Mouse (Mus musculus): Measurements from ENCODE around the gene Vegfa. TPM values are rescaled to one million over a fixed set of nuclear protein-coding genes. Genes with fewer than 3 reads are reported as not detected.

Gene Vegfa
- polyA plus RNA-seq, 1 experiment from 2014 or later, result 3.3 TPM

DNA sequence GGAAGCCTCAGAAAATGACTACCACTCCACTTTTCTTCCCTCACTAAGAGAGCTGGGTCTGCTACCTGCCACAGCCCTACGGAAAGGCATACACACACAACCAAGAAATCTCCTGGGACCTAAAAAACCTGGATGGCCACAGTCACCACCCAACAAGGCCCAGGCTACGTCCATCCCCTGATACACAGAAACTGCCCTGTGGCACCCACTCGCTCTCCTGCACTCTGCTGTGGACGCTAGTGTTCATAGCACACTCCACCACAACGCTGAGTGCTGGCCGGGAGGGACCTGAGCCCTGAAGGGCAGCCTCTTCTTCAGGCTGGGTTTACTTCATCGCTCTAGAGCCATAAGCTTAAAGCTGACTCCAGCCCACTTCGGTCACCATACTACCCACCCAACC, 8.6 kb downstream of the Vegfa start:
- 96% methylated on average over 8 of the region's 8 CpGs for WGBS
- peaks cover 17% of the 10 kb centered on the region for H3K36me3 ChIP-seq (ENCODE audit: control insufficient read depth, insufficient read depth)
- no peak overlapping the region for H3K27ac ChIP-seq (ENCODE audit: low read length)

DNA sequence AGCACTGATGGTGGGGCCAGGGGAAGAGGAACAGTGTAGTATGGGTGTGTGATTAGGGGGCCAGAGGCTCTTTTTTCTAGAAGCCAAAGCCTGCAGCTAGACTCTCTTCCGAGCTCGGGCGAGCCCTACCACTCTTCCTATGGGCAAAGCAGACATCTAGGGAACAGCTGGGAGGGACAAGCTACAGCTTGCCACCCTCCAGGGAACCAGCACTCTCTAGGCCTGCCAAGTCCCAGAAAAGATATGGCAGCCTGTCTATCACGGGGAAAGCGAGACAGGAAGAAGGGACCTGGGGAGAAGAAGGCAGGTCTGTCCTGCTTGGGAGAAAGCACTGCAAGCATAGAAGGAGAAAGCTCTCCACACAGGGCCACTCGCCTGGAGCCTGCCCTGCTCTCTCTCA, 9.2 kb downstream of the Vegfa start:
- Histone ChIP-seq H3K36me3 (ENCODE audit: control insufficient read depth, insufficient read depth) (peaks cover 17% of the 10 kb centered on the region), H3K4me1 (replicated peaks; ENCODE audit: control insufficient read depth, insufficient read depth, low read length) (peaks cover 22% of the 10 kb centered on the region), H3K27ac (ENCODE audit: low read length) (no peak overlapping the region), H3K4me3 (replicated peaks; ENCODE audit: low read length) (no peak overlapping the region), H3K4me2 (ENCODE audit: low read length) (no peak overlapping the region), H3K27me3 (replicated peaks; ENCODE audit: control insufficient read depth, insufficient read depth, low read length) (no peaks in the 10 kb centered on the region), H3K9me3 (ENCODE audit: control insufficient read depth, low read length) (no peaks in the 10 kb centered on the region), H3K9ac (replicated peaks; ENCODE audit: low read depth, low read length) (no peak overlapping the region)
- no peak for ATAC-seq
- 74% methylated on average over 6 of the region's 6 CpGs for WGBS

More for the DNA sequence above, 8.6 kb downstream of the Vegfa start:
- ATAC-seq, result no peak
- H3K27me3 ChIP-seq (replicated peaks; ENCODE audit: control insufficient read depth, insufficient read depth, low read length), result no peaks in the 10 kb centered on the region
- no peak overlapping the region for H3K4me2 ChIP-seq (ENCODE audit: low read length)
- peaks cover 28% of the 10 kb centered on the region for H3K4me1 ChIP-seq (replicated peaks; ENCODE audit: control insufficient read depth, insufficient read depth, low read length)
- H3K9me3 ChIP-seq (ENCODE audit: control insufficient read depth, low read length), result no peaks in the 10 kb centered on the region
- no peak overlapping the region for H3K9ac ChIP-seq (replicated peaks; ENCODE audit: low read depth, low read length)
- H3K4me3 ChIP-seq (replicated peaks; ENCODE audit: low read length), result no peak overlapping the region

DNA sequence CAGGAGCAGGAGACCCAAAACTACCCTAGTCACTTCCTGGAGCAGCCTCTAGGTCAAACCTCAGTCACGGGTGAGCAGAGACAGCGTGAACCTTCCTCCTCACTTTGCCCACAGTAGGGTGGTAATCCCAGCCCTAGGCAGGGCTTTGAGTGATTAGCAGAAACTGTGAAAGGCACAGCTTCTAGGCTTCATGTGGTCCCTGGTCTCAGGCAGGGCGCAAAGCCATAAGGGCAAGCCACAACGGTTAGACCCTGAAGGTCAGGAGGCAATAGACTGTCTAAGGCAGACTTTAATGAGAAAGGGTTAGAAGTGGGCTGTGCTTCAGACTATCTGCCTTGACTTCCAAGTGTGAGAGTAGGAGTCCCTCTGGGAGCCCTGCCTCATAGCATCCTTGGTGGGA, 9.7 kb downstream of the Vegfa start:
- ATAC-seq, result no peak
- no peak overlapping the region for H3K4me2 ChIP-seq (ENCODE audit: low read length)
- H3K36me3 ChIP-seq (ENCODE audit: control insufficient read depth, insufficient read depth), result peaks cover 19% of the 10 kb centered on the region
- no peak overlapping the region for H3K4me3 ChIP-seq (replicated peaks; ENCODE audit: low read length)
- H3K27ac ChIP-seq (ENCODE audit: low read length), result no peak overlapping the region
- no peaks in the 10 kb centered on the region for H3K27me3 ChIP-seq (replicated peaks; ENCODE audit: control insufficient read depth, insufficient read depth, low read length)
- H3K9me3 ChIP-seq (ENCODE audit: control insufficient read depth, low read length), result no peaks in the 10 kb centered on the region
- peaks cover 17% of the 10 kb centered on the region for H3K4me1 ChIP-seq (replicated peaks; ENCODE audit: control insufficient read depth, insufficient read depth, low read length)
- no peak overlapping the region for H3K9ac ChIP-seq (replicated peaks; ENCODE audit: low read depth, low read length)
- 85% methylated on average over 4 of the region's 4 CpGs for WGBS

DNA sequence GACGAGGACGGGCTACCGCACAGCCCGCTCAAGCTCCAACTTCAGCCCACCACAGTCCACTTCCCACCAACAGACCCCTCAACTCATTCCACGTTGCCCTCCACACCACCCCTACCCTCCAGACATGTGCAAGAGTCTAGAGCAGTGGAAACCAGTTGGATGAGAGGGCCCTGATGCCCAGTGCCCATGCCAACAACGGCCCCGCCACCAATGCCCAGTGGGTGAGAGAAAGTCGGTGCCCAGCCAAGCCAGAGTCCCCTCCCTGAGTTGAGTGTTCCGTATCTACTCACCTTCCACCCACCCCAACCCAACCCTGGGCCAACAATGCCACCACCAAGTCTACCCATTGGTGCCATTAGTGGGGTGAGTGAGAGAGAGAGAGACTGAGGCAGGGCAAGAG, 10.4 kb downstream of the Vegfa start:
- no peak for ATAC-seq

DNA sequence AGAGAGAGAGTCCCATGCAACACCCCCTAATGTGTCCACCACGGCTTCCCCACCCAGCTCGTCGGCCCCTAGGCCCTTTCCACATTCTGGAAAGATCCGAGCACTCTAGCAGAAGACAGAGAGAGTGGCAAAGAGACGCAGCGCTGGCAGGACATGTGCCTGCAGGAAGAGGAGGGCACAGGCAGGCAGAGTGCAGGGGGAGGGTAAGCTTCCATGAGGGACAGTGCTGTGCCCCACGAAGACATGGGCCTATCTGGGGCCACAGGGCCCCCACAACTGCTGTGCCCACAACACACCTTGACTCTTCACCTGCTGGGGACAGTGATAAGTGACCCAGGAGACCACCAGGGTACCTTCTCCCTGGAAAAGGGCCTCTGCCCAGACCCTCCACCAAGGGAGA, 11.0 kb downstream of the Vegfa start:
- Histone ChIP-seq H3K36me3 (ENCODE audit: control insufficient read depth, insufficient read depth) (peaks cover 19% of the 10 kb centered on the region), H3K9ac (replicated peaks; ENCODE audit: low read depth, low read length) (no peak overlapping the region), H3K4me1 (replicated peaks; ENCODE audit: control insufficient read depth, insufficient read depth, low read length) (peaks cover 4% of the 10 kb centered on the region), H3K9me3 (ENCODE audit: control insufficient read depth, low read length) (no peaks in the 10 kb centered on the region), H3K4me3 (replicated peaks; ENCODE audit: low read length) (no peak overlapping the region), H3K4me2 (ENCODE audit: low read length) (no peak overlapping the region), H3K27ac (ENCODE audit: low read length) (no peak overlapping the region), H3K27me3 (replicated peaks; ENCODE audit: control insufficient read depth, insufficient read depth, low read length) (no peaks in the 10 kb centered on the region)
- ATAC-seq, result no peak
- WGBS, result 91% methylated on average over 7 of the region's 7 CpGs

More for the DNA sequence above, 10.4 kb downstream of the Vegfa start:
- H3K27me3 ChIP-seq (replicated peaks; ENCODE audit: control insufficient read depth, insufficient read depth, low read length), result no peaks in the 10 kb centered on the region
- H3K36me3 ChIP-seq (ENCODE audit: control insufficient read depth, insufficient read depth), result peaks cover 19% of the 10 kb centered on the region
- no peaks in the 10 kb centered on the region for H3K9me3 ChIP-seq (ENCODE audit: control insufficient read depth, low read length)
- no peak overlapping the region for H3K9ac ChIP-seq (replicated peaks; ENCODE audit: low read depth, low read length)
- no peak overlapping the region for H3K4me2 ChIP-seq (ENCODE audit: low read length)
- peaks cover 10% of the 10 kb centered on the region for H3K4me1 ChIP-seq (replicated peaks; ENCODE audit: control insufficient read depth, insufficient read depth, low read length)
- WGBS, result 92% methylated on average over 9 of the region's 9 CpGs
- H3K27ac ChIP-seq (ENCODE audit: low read length), result no peak overlapping the region
- H3K4me3 ChIP-seq (replicated peaks; ENCODE audit: low read length), result no peak overlapping the region

DNA sequence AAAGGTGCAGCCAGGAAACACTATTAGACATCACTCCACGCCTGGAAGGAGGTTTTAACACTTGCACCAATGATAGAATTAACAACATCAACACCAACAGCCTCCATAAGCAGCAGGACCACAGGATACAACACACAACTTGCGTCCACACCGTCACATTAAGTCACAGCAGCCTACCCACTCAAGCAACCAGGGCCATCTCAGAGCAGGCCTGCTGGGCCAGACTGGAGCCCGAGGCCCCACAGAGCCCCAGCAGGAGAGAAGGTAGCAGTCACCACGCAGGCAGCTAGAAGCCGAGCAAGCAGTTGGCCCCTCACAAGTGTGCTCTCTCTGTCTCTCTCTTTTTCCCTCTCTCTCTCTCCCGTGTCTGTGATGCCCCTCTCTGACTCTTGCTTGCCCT, 11.6 kb downstream of the Vegfa start:
- no peak overlapping the region for H3K27ac ChIP-seq (ENCODE audit: low read length)
- ATAC-seq, result no peak
- no peak overlapping the region for H3K4me3 ChIP-seq (replicated peaks; ENCODE audit: low read length)
- no peak overlapping the region for H3K4me2 ChIP-seq (ENCODE audit: low read length)
- H3K9me3 ChIP-seq (ENCODE audit: control insufficient read depth, low read length), result no peaks in the 10 kb centered on the region
- H3K36me3 ChIP-seq (ENCODE audit: control insufficient read depth, insufficient read depth), result peaks cover 19% of the 10 kb centered on the region
- H3K9ac ChIP-seq (replicated peaks; ENCODE audit: low read depth, low read length), result no peak overlapping the region
- WGBS, result 79% methylated on average over 7 of the region's 7 CpGs
- H3K4me1 ChIP-seq (replicated peaks; ENCODE audit: control insufficient read depth, insufficient read depth, low read length), result 0 out of 2 replicates have a peak, but pooled peaks cover 3% of the 10 kb centered on the region
- no peaks in the 10 kb centered on the region for H3K27me3 ChIP-seq (replicated peaks; ENCODE audit: control insufficient read depth, insufficient read depth, low read length)

DNA sequence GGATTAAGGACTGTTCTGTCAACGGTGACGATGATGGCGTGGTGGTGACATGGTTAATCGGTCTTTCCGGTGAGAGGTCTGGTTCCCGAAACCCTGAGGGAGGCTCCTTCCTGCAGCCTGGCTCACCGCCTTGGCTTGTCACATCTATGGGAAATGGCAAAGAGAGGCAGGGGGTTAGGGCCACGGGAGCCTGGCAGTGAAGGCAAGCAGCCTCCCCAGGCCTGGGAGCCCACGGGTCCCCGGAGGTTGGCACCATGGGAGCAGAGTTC, 13.5 kb downstream of the Vegfa start:
- Histone ChIP-seq H3K27me3 (replicated peaks; ENCODE audit: control insufficient read depth, insufficient read depth, low read length) (no peaks in the 10 kb centered on the region), H3K36me3 (ENCODE audit: control insufficient read depth, insufficient read depth) (peaks cover 12% of the 10 kb centered on the region), H3K9me3 (ENCODE audit: control insufficient read depth, low read length) (no peaks in the 10 kb centered on the region), H3K4me2 (ENCODE audit: low read length) (no peak overlapping the region), H3K9ac (replicated peaks; ENCODE audit: low read depth, low read length) (no peak overlapping the region), H3K4me1 (replicated peaks; ENCODE audit: control insufficient read depth, insufficient read depth, low read length) (0 out of 2 replicates have a peak, but pooled peaks cover 3% of the 10 kb centered on the region), H3K27ac (ENCODE audit: low read length) (no peak overlapping the region), H3K4me3 (replicated peaks; ENCODE audit: low read length) (no peak overlapping the region)
- 93% methylated on average over 10 of the region's 10 CpGs for WGBS
- ATAC-seq, result no peak

DNA sequence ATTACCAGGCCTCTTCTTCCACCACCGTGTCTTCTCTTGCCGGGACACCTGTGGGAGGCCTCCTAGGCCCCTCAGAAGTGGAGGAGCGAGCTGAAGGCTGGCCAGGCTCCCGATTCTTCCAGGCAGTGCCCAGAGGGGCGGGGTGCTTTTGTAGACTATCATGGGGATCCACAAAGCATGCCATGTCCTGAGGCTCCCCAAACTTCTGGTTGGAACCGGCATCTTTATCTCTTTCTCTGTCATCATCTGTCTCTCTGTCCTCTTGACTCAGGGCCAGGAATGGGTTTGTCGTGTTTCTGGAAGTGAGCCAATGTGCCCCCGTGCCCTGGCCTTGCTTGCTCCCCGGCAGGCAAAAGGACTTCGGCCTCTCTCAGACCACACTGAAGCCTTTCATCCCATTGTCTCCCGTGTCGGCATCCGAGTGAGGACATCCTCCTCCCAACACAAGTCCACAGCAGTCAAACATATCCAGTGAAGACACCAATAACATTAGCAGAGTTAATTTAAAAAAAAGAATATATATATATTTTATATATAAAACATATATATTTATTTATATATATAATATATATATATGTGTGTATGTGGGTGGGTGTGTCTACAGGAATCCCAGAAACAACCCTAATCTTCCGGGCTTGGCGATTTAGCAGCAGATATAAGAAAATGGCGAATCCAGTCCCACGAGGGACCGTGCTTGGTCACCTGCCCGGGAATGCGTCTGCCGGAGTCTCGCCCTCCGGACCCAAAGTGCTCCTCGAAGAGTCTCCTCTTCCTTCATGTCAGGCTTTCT, 14.0 kb downstream of the Vegfa start:
- Histone ChIP-seq H3K36me3 (ENCODE audit: control insufficient read depth, insufficient read depth) (peaks cover 11% of the 10 kb centered on the region; the same call in 1 of the 2 replicates), H3K4me3 (replicated peaks; ENCODE audit: low read length) (no peak overlapping the region), H3K9me3 (ENCODE audit: control insufficient read depth, low read length) (no peaks in the 10 kb centered on the region), H3K9ac (replicated peaks; ENCODE audit: low read depth, low read length) (no peak overlapping the region), H3K4me2 (ENCODE audit: low read length) (no peak overlapping the region), H3K27ac (ENCODE audit: low read length) (no peak overlapping the region), H3K4me1 (replicated peaks; ENCODE audit: control insufficient read depth, insufficient read depth, low read length) (0 out of 2 replicates have a peak, but pooled peaks cover 3% of the 10 kb centered on the region), H3K27me3 (replicated peaks; ENCODE audit: control insufficient read depth, insufficient read depth, low read length) (no peaks in the 10 kb centered on the region)
- WGBS, result 75% methylated on average over 24 of the region's 24 CpGs
- ATAC-seq, result no peak

DNA sequence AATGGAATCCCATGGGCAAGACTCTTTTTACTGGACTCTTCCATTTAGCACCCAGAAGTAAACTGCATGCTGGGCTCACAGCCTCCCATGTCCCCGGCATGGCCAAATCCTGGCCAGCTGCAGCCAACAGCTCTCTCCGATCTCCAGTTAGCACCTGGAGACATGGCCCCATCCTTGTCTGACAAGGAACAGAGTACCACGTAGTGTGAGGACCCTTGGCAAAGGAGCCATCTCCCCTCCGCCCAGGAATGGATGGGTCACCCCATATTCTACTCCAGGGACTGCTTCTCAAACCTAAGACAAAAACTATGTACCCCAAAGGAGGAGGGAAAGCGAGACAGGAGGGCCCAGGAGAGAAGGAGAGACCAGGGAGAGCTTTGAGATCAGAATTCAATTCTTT, 15.6 kb downstream of the Vegfa start:
- no peaks in the 10 kb centered on the region for H3K4me1 ChIP-seq (replicated peaks; ENCODE audit: control insufficient read depth, insufficient read depth, low read length)
- no peaks in the 10 kb centered on the region for H3K27me3 ChIP-seq (replicated peaks; ENCODE audit: control insufficient read depth, insufficient read depth, low read length)
- H3K4me3 ChIP-seq (replicated peaks; ENCODE audit: low read length), result no peak overlapping the region
- H3K27ac ChIP-seq (ENCODE audit: low read length), result no peak overlapping the region
- no peak for ATAC-seq
- no peak overlapping the region for H3K4me2 ChIP-seq (ENCODE audit: low read length)
- 97% methylated on average over 5 of the region's 5 CpGs for WGBS
- no peaks in the 10 kb centered on the region for H3K9me3 ChIP-seq (ENCODE audit: control insufficient read depth, low read length)
- peaks cover 11% of the 10 kb centered on the region; the same call in 1 of the 2 replicates for H3K36me3 ChIP-seq (ENCODE audit: control insufficient read depth, insufficient read depth)
- H3K9ac ChIP-seq (replicated peaks; ENCODE audit: low read depth, low read length), result no peak overlapping the region

DNA sequence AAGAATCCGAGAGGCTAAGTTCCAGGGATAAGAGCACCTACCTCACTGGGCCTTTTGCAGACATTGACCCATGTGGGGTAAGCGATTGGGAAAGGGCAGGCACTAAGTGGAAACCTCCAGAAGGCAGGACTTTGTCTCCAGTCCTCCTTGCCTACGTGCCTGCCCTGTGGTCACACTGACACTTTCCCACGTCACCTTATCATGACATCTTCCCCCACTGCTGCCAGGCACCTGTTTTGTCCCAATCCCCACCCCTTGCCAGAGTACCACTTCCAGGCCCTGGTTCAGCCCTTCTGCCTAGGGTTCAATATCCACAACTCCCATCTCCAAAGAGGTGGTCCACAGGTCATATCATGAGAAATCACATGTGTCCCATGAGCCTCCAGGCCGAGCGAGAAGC, 16.2 kb downstream of the Vegfa start:
- H3K27me3 ChIP-seq (replicated peaks; ENCODE audit: control insufficient read depth, insufficient read depth, low read length), result no peaks in the 10 kb centered on the region
- no peaks in the 10 kb centered on the region for H3K4me1 ChIP-seq (replicated peaks; ENCODE audit: control insufficient read depth, insufficient read depth, low read length)
- ATAC-seq, result no peak
- peaks cover 11% of the 10 kb centered on the region; the same call in 1 of the 2 replicates for H3K36me3 ChIP-seq (ENCODE audit: control insufficient read depth, insufficient read depth)
- no peak overlapping the region for H3K9ac ChIP-seq (replicated peaks; ENCODE audit: low read depth, low read length)
- H3K27ac ChIP-seq (ENCODE audit: low read length), result no peak overlapping the region
- H3K4me2 ChIP-seq (ENCODE audit: low read length), result no peak overlapping the region
- WGBS, result 96% methylated on average over 6 of the region's 6 CpGs
- no peaks in the 10 kb centered on the region for H3K9me3 ChIP-seq (ENCODE audit: control insufficient read depth, low read length)
- H3K4me3 ChIP-seq (replicated peaks; ENCODE audit: low read length), result no peak overlapping the region
